Mouse (Mus musculus) lung, postnatal 10 days (tissue): ENCODE data around the gene Plcb2.

Source experiments
- DNase-seq: peaks from one replicate; pipeline ENCODE4 v3.0.0; 2021

Plcb2 gene

DNA sequence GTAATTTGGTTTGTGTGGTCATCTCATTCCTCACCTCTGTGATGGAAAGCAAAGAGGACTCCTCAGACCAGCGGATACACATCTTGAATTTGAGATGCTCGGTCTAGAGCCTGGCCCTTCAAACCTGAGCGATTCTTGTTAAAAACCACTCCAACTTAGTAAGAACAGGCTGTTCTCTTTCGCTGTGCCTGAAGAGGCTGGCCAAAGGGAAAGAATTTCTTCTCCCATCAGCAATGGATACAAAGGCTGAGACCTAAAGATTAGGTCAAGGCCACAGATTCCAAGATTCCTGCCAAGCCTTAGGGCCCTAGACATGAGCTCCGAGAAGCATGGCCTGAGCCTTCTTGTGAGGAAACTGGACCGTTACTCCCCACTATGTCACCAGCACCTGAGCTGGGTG lies 47.3 kb downstream of the Plcb2 start:
- DNase-seq, result no peak

DNA sequence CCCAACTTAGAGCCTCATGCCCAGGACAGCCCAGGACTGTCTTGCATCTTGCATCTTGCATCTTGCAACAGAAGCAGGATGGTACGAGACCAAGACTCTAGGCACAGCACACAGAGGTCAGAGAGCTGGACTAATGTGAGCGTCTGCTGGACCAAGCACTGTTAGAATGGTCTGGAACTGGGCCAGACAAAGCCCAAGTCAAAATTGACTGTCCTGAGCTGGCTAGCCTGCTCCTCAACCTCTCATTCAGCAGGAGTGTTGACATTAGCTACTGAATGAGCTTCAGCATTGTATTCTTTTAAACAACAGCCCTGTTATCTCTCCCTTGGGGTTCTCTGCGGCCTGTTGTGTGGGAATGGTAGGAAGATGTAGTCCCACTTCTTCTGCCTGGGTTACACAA lies 48.7 kb downstream of the Plcb2 start:
- peak; percentile 45 for DNase-seq

DNA sequence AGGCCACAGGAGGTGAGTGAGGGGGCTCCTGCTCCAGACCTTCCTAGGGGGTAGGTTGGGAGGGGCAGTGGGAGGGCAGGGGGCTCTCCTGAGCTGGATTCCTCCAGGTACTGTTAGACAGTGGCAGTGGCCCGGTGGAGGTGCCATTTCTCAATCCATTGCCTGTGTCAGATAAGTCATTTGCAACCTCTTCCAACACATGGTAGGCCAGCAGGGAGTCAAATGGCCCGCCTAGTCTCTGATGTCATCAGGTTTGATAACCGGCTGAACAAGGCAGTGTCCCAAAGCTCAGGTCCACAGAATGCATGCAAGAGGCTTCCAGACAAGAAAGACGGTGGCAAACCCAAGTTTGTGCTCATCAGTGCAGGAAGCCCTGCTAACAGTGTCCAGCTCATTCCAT lies 50.4 kb downstream of the Plcb2 start:
- no peak for DNase-seq

DNA sequence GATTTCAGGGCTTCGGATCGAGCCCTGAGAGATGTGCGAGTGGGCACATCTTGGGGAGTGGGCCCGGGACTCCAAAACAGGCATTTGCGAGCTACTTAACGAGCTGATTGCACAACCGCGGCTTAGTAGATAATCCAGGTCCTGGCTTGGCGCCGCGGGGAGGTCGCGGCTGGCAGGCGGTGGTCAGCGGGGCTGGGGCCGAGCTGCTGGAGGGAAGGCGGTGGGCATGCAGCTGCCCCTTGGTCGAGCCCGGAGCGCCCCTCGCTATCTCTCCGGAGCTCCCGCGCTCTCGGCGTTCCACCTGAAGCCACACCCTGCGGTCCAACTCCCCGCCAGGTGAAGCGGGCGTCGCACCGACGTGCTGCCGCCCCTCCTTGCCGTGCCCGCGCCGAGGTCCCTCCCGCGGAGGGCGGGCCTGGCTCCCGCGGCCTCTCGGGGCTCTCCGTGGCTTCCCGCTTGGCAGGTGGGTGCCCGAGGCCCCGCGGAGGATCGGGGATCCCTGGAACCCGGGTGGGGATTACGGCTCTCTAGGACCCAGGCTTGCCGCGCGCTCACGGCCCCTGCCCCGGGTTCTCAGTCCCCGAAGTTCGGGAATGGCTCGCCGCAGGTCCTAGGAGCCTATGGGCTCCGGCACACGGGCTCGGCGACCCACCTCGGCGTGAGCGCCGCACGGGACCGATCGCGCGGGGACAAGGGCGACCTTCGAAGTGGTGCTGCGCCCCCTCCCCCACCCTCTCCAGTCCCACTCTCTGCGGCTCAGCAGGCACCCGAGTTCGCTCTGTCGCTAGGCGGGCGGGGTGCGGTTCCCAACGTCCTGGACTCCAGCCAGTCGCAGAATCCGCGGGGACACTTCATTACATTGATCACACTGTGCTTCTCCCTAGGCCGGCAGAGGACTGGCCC lies 51.1 kb downstream of the Plcb2 start:
- DNase-seq, result peak; percentile 55

DNA sequence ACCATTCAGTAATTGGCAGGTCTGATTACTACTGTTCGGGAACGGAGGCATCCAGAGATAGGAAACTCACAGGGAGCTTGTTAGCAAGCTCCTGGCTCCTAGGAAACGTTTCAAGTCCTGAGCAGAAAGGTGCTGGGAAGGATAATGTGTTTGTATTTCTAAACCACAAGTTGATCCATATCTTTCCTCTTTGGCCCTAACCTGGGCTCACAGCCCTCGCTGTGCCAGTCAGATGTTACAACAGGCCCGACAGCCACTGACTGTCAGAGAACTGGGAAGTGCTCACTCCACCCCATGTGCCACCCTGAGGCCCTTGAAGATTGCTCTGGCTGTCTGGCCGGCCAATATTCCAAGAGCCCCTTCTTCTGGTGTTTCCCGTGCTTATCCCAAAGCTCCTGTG lies 53.7 kb downstream of the Plcb2 start:
- DNase-seq, result no peak

DNA sequence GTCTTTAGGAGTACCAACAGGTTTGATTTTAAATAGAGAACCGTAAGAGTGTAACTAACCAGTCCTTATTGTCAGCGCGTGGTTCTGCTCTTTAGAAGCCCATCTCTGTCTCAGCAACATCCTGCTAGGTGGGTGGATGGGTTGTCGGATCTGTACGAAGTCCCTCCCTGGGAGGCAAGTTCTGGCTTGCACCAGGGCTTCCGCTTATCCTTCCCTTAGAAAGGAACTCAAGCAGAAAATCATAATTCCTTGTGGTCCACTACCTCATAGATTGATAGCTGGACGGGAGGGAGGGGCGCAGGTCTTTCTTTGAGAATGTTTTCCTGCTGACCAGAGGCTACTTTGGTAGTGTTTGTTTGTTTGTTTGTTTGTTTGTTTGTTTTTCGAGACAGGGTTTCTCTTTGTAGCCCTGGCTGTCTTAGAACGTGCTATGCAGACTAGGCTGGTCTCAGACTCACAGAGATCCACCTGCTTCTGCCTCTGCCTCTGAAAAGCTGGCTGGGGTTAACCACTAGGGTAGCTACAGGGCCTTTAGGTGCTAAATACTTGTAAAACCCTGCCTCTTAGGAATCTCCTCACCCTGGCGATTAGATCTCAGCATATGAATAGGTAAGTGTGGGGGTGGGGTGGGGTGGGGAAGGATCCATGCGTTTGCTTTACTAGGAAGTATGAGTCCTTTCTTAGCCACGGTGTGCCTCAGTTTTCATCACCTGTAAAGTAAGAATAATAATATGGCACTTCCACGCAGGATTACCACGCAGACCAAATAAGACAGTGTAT lies 54.4 kb downstream of the Plcb2 start:
- no peak for DNase-seq

DNA sequence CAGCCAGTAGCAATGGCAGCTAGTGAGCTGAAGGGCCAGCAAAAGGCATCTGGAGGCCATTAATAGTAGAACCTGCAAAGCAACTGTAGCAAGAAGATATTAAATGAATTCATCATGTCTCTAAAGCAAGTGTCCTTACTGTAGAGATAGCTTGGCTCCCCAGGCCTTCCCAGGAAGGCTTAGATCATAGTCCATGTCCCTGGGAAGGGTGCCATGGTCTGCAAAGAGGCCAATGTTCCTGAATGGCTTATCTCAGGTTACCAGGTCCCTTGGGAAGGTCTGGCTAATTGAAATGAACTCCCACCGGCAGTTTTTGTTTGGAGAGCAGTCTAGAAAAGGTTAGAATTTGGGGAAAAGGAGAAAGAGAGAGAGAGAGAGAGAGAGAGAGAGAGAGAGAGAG lies 56.5 kb downstream of the Plcb2 start:
- no peak for DNase-seq

DNA sequence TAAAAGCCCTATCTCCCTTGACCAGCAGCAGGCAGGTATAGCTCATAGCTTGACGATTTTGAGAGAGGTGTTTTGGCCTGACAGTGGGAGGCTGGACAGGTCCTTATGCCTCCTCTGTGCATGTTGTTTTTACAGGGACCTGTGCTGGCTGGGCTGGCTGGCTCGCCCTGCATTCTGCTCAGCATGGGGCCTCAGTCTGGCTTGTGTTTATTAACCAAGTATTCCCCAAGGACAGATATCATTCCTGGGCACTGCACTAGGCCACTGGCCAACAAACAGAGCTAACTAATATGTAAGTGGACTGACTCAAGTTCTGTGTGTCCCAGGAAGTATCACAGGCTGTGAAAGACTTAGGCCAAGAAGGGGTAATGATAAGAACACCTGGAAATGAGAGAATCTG lies 58.5 kb downstream of the Plcb2 start:
- DNase-seq, result no peak

DNA sequence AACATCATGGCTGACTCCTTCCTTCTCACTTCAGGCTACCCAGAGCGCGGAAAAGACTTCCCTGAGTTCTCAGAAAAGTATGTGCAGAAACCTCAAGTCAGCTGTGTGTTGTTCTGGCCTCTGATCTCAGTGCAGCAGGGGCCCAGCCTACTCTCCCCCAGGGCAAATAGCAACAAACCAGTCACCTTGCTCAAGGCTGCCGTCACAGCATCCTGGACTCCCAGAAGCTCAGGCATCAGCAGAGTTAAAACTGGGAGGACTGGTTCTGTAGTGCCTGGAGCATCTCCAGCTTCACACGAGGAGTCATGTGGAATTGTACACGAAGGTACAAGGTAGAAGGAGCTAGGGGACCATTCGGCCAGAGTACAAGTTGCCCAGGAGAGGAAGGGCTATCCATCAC lies 59.0 kb downstream of the Plcb2 start:
- no peak for DNase-seq

DNA sequence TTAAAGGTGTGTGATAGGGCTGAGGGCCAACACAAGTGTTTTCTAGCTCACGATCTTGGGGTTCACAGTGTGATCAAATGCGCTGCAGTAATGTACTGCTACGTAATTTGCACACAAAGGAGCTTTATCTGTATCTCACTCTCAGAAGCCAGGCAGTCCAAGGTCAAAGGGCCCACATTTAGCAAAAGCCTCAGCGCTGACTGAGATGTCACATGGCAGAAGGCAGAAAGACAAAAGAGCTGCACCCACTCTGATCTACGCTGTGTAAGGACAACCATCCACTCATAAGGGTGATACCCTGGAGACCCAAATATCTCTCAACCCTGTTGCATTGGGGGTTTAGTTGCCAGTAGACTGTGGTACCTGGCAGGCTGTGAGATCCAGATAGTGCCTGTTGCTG lies 61.1 kb downstream of the Plcb2 start:
- DNase-seq, result no peak

DNA sequence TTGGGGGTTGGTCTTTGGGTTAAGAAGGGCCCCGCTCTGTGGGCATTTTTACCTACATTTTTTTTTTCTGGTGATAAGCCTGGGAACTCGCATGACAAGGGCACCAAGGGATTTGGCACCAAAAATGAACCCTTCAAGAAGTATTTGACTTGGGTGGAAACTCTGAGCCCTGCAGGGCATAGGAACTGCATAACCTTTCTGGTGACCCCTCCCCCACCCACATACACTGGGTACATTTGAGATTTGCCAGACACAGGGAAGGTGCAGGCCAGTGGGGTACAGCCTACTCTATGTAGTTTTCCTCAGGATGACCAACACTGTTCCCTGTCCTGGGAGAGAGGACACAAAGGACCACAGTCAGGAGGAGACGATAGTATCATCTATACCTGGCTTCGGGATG lies 62.6 kb downstream of the Plcb2 start:
- no peak for DNase-seq

DNA sequence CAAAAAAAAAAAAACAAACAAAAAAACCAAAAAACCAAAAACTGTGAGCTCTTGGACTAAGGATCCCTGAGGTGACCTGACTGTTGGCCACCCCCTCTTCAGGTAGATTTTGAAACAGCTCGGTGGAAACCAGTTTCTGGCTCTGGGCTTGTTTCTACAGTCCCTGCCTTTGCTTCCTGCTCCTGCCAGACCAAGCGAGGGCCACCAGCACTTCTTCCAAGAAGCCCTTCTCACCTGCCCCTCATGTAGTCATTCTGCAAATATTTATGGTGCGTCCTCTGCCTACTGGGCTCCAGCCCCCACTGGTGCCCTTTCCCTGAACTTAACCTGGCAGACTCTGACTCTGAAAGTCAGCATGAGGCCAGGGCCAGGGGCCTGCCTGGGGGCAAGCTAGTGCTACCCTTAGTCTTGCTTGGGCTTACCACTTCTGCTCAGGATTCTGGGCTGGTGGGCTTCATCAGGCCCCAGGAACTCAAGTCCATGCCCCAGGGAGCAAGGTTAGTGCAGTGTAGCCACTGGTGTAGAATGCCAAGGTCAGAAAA lies 63.2 kb downstream of the Plcb2 start:
- DNase-seq, result no peak

DNA sequence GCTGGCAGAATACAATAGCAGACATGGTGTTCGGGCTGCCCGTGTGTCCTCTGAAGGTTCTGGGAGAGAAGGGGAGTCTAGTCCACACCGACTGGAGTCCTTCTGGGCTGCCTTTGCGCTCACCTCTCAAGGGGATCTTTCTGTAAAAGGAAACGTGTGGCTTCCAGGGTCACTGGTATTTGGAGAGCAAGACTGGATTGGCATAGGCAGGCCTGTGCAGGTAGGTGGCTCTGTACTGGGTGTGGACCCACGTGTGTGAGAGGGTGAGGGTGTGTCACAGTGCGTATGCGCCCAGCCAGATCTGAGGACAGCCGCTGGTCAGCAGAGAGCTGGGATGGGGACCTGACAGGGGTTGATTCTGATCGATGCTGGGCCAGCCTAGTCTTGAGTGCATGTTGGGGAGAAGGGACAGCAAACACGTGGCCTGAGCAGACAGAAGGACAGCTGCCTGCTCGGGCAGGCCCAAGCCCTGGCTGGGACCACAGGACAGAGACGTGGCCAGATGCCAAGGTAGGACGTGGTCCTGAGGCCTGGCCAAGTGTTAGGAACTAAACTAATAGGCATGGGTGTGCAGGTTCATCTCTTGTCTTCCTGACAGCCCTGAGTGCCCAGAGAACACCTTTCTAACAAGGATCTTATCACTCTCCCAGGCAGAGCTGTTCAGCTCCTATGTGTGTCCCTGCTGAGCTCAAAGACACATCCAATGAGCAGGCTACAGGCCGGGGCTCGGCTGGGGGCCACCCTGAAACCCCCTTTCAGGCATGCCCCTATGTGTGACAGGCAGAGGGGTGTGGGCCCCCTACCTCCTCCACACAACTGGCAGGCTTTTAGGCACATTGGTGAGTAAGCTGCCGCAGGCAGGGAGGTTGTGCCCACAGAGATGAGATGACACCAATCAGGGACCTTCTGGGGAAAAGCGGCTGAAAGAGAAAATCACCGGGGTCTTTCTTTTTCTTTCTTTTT lies 64.2 kb downstream of the Plcb2 start:
- no peak for DNase-seq

DNA sequence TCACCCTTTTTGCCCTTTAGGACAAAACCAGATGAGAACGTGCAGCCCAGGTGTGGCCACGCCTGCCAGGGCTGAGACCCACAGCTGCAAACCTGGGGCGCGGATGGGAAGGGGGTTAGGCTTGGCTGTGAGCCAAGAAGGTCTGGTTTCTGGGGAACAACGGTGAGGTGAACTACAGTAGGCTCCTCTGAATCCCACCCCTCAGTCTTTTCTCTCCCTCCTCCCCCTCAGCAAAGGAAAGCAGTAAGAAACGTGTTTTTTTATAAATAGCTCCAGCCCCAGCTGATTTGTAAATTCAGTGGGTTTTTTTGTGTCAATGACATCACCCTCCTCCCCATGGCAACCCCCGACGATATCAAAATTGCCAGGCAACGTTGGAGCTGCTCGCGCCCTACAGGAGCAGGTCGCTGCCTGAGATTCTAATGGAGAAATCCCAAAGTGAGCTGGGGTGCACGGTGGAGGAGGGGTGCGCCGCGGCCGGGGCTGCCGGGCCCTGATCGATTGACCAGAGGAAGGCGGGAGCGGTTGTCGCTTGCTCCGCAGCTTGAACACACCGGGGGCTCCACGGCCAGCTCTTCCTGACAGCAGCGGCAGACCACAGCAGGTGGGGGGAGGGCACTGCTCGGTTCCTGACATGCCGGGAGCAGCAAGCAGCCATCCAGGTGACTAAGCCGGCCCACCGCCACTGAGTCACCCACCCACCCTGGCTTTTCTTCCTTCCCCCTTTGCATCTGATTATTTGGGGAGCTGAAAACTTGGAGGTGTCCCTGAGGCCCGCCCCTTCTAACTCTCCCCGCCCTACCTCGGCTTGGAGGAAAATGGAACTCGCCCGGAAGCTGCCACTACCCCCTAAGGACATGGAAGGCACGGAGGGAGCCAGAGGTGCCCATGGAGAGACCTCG lies 65.1 kb downstream of the Plcb2 start, which contains the start of gene Pak6:
Pak6 (plus strand) TSS at position 402 of the 902 bp plus-strand sequence.
- DNase-seq, result no peak

DNA sequence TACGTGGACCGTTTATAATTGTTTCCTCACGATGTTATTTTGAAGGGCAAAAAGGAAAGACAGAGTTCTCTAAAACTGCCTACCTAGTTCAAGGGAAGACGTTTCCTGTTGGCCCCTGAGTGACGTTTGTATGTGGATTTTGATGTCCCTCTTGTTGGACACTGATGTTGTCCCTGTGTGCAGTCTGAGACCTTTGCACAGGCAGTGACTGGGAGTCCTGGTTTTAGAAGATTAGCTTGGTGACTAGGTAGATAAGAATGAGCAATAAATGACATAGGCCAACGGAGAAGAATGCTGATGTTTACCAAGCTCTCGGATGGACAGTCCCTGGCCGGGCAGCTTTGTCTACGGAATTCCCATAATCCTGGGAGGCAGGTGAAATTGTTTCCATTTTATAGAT lies 66.3 kb downstream of the Plcb2 start:
- no peak for DNase-seq

DNA sequence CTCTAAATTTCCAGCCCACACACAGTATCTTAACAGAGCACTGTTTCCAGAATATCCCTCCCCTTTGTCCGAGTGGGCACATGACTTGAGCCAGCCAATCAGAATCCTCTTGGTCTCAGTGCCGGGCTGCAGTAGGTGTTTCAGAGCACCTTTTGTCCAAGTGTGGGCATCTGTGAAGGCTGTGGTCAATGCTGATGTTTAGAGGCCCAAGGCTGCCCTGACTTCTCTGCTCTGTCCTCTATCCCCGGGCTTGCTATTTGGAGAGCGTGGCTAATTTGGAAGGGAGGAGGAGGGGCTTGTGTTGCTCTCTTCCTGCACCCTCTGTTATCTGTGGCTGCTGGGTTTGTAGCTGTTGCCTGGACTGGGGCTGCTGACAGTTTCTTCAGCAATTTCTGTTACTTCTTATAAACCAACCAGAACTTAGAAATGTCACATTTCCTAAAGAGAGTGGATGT lies 68.2 kb downstream of the Plcb2 start:
- DNase-seq, result peak; percentile 73

DNA sequence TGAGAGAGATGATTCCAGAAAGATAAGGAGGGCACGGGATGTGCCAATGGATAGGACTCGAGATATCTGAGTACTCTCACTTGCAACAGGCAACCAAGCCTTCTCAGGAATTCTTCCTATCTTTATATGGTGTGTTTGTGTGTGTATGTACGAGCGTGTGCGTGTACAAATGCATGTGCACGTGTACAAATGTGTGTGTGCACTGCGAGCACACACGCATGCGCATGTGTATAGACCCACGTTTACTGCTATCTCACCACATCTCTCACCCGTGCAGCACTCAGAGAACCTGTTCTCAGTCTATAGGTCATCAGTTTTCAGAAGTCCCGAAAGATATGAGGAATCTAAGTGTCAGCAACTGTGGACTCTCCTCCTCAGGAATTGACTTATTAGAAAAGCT lies 68.7 kb downstream of the Plcb2 start:
- no peak for DNase-seq

DNA sequence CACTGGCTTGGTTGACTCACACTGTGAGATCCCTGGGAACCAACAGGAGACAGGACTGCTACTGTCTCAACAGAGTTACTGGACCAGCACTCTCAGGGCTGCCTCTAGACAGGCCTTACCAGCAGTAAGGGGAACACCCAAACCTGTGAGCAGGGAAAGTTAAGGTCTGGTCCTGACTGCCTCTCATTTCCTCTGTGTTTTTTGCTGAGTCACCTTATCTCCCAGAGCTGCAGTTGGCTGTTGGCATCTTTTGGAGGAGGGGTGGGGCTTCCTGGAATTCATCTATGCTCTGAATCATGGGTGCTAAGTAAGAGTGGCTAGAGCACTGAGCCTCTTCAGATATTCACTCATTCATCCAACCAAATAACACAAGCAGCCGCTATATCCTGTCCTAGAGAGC lies 69.2 kb downstream of the Plcb2 start:
- DNase-seq, result peak; percentile 84

DNA sequence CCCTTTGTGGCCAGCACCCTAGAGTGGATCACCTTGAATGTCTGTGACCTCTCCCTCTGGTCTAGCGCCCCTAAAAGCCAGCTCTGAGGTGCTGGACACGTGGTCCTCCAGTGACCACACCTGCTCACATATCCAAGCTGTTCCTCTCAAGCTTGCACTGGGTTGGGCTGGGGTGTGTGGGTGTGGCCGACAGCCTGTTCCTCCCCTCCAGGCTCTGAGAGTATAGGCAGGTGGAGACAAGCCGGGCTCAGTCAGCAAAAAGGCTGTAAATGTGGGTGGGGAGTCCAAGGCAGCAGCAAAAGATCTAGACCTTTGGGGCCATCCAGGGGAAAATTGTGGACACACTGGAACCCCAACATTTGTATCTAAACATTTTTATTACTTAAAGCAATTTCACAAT lies 69.8 kb downstream of the Plcb2 start:
- peak; percentile 40 for DNase-seq
